Mouse (Mus musculus) midbrain, postnatal 0 days (tissue): ENCODE data around the gene Cfap161. TPM values are rescaled to one million over a fixed set of nuclear protein-coding genes. Genes with fewer than 3 reads are reported as not detected.

Experiments
- ATAC-seq: fragments of 200-750 bp; cut with Nextera tagmentation; 2 replicates; pipeline ENCODE4 v1.8.0; 2017; ENCODE audit warnings: moderate number of reproducible peaks, mild to moderate bottlenecking, moderate TSS enrichment, moderate library complexity; ENCODE audit not compliant: low FRiP score
- DNase-seq: peaks from one replicate; pipeline ENCODE4 v3.0.0-alpha.2; 2015; ENCODE audit warnings: low spot score
- H3K27ac ChIP-seq: fragments of 300-500 bp; sonication (generic); 2 replicates; pipeline ENCODE4 v1.5.1; 2014; ENCODE audit warnings: low read depth, mild to moderate bottlenecking, low read length, mixed read lengths
- H3K27me3 ChIP-seq: fragments of 300-500 bp; sonication (generic); 2 replicates; pipeline ENCODE4 v1.6.1; 2014; ENCODE audit warnings: low read length, control low read depth, mixed read lengths; ENCODE audit not compliant: insufficient read depth
- H3K36me3 ChIP-seq: fragments of 300-500 bp; sonication (generic); 2 replicates; pipeline ENCODE4 v1.6.1; 2014; ENCODE audit warnings: low read length, control low read depth, mixed read lengths; ENCODE audit not compliant: insufficient read depth
- H3K4me1 ChIP-seq: fragments of 300-500 bp; sonication (generic); 2 replicates; pipeline ENCODE4 v1.6.1; 2014; ENCODE audit warnings: mild to moderate bottlenecking, control low read depth, antibody characterized with exemption, low read length, mixed read lengths; ENCODE audit not compliant: insufficient read depth
- H3K4me2 ChIP-seq: fragments of 300-500 bp; sonication (generic); 2 replicates; pipeline ENCODE4 v1.6.1; 2014; ENCODE audit warnings: low read depth, mild to moderate bottlenecking, low read length, mixed read lengths; ENCODE audit not compliant: poor library complexity, severe bottlenecking
- H3K4me3 ChIP-seq: fragments of 300-500 bp; sonication (generic); 2 replicates; pipeline ENCODE4 v1.5.1; 2014; ENCODE audit warnings: low read depth, mild to moderate bottlenecking, low read length, moderate library complexity
- H3K9ac ChIP-seq: fragments of 300-500 bp; sonication (generic); replicated peaks from 2 replicates; pipeline ENCODE4 v1.6.1; 2014; ENCODE audit warnings: mild to moderate bottlenecking, low read length, moderate library complexity, mixed read lengths; ENCODE audit not compliant: poor library complexity, severe bottlenecking
- H3K9me3 ChIP-seq: fragments of 300-500 bp; sonication (generic); 2 replicates; pipeline ENCODE4 v1.6.1; 2016; ENCODE audit warnings: low read length, control low read depth
- CTCF ChIP-seq: IDR thresholded peaks from 2 replicates; pipeline ENCODE4 v1.5.1; 2016; ENCODE audit warnings: antibody characterized with exemption, mild to moderate bottlenecking
- WGBS: fragments of 180-500 bp; shearing (Covaris S2); extraction: QIAGEN DNeasy Blood & Tissue Kit; methylation state at CpG from one replicate; pipeline ENCODE4 v1.1.7; 2014; 5-methylcytosine and 5-hydroxymethylcytosine counted together
- polyA plus RNA-seq: library from polyadenylated mRNA; unstranded; fragments of >200 nt; fragmentation: Nextera tagmentation; extraction: Ambion mirVana; gene quantifications from 2 replicates; pipeline ENCODE4 v1.2.1, GENCODE M21; 2015
- total RNA-seq: library from RNA; depleted of rRNA; stranded (reverse); fragments of >200 nt; gene quantifications from 2 replicates; pipeline ENCODE4 v1.2.3, GENCODE M21; 2014

Gene Cfap161
- total and polyA plus RNA-seq, 2 experiments from 2014 or later: 2.1 to 2.3 TPM

DNA sequence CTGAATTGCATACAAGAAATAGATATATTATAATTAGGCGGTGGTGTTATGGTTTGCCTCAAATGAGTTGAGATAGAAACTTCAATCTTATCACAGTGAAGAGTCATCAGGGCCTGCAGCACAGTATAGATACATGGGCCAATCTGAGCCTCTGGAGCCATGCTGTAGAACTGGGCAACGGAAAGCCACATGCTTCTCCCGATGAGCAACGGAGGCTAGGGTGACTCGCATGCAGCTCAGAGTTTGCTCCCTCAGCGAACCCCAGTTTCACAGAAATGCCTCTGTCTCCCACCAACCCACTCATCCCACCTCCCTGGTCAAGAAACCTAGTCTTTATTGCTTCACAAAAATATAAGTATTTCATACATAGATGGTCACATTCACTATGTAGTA, 6.8 kb upstream of the Cfap161 start:
- Histone ChIP-seq H3K9ac (no peak overlapping the region), H3K4me2 (no peak overlapping the region), H3K9me3 (no peaks in the 10 kb centered on the region), H3K27me3 (no peaks in the 10 kb centered on the region), H3K36me3 (no peaks in the 10 kb centered on the region), H3K4me1 (no peaks in the 10 kb centered on the region), H3K27ac (no peak overlapping the region), H3K4me3 (no peak overlapping the region)
- 97% methylated on average over 6 of the region's 6 CpGs for WGBS
- DNase-seq (no peak), ATAC-seq (no peak)
- no peak for TF ChIP-seq CTCF

DNA sequence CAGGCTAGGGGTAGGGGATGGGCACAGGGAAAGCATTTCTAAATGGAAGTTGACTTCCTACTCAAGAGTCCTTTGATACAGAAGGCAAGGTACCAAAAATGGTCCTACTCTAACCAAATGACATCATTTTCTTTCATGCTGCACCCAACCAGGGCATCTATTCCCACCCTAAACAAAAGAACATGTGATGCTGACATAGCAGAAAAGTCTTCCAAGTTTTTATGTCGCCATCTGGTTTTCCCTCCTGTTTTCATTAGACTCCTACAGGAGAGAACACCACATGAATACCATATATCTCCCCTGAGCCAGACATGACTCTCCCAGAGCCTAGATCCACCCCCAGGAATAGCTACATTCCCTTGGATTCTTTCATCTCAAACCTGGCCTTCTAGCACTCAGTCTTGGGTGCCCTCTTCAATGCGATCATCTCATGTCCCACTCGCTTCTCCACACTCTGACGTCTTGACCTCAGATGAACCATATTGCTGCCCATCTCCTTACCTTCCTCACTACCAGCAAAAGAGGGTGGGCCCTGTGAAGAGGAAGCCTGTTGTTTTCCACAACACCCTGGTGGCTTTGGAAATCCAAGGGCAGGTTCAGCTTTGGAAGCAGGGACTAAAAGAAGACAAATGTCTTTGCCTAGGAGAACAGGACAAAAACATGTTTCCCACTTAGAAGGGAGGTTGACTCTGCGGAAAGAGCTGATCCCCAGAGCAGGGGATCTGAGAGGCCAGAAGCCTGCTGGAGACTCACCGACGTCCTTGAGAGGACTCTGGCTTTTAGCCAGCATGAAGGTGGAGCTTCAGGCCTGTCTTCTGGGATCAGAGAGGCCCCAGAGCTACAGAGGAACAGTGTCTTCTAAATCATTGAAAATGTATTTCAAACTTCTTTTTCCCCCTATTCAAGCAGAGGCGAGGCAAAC, 6.1 kb upstream of the Cfap161 start:
- Histone ChIP-seq H3K36me3 (no peaks in the 10 kb centered on the region), H3K4me1 (no peaks in the 10 kb centered on the region), H3K27me3 (no peaks in the 10 kb centered on the region), H3K4me3 (no peak overlapping the region), H3K27ac (no peak overlapping the region), H3K9ac (no peak overlapping the region), H3K9me3 (no peaks in the 10 kb centered on the region), H3K4me2 (no peak overlapping the region)
- WGBS: 76% methylated on average over 8 of the region's 8 CpGs
- DNase-seq: no peak
- no peak for ATAC-seq
- no peak for TF ChIP-seq CTCF

DNA sequence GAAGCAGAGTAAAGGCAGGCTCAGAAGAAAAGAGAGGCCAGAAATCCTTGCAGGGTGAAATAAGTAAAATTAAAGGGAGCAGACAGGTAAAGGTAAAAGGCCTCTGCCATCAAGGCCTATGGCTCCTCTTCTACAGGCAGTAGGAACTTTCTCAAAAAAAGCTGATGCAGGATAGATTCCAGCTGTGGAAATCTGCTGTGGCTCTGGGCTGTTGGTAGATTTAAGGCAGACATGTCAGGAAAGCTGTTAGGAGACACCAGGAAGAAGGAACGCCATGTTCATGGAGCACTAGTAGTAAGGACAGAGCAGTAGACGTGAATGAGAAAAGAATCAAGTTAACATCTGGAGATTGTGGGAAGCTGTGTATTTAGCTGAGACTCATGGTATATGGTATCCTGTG, 5.4 kb upstream of the Cfap161 start:
- DNase-seq (no peak), ATAC-seq (no peak)
- Histone ChIP-seq H3K9me3 (no peaks in the 10 kb centered on the region), H3K27ac (no peak overlapping the region), H3K27me3 (no peaks in the 10 kb centered on the region), H3K4me3 (no peak overlapping the region), H3K4me2 (no peak overlapping the region), H3K36me3 (no peaks in the 10 kb centered on the region), H3K4me1 (no peaks in the 10 kb centered on the region), H3K9ac (no peak overlapping the region)
- TF ChIP-seq CTCF: no peak
- WGBS: 100% methylated on average over 2 of the region's 2 CpGs

DNA sequence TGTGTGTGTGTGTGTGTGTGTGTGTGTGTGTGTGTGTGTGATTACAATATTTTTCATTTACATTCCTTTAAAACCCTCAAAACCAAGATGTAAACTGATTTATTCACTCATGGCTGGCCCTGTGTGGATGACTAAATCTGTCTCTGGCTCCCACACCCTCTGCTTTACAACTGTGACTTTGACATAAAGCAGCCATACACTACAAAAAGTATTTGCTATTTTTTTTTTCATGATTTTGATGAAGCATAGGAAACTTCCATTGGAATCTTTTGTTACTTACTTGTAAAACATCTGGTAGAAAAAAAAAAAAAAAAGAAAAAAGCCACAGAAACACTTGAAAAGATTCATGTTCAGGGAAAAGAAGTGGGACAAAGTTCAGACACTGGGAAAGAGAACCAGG, 3.3 kb upstream of the Cfap161 start:
- Histone ChIP-seq H3K4me1 (no peaks in the 10 kb centered on the region), H3K9ac (no peak overlapping the region), H3K36me3 (no peaks in the 10 kb centered on the region), H3K27me3 (no peaks in the 10 kb centered on the region), H3K27ac (no peak overlapping the region), H3K4me3 (no peak overlapping the region), H3K9me3 (no peaks in the 10 kb centered on the region), H3K4me2 (no peak overlapping the region)
- no peak for TF ChIP-seq CTCF
- ATAC-seq (no peak), DNase-seq (no peak)

DNA sequence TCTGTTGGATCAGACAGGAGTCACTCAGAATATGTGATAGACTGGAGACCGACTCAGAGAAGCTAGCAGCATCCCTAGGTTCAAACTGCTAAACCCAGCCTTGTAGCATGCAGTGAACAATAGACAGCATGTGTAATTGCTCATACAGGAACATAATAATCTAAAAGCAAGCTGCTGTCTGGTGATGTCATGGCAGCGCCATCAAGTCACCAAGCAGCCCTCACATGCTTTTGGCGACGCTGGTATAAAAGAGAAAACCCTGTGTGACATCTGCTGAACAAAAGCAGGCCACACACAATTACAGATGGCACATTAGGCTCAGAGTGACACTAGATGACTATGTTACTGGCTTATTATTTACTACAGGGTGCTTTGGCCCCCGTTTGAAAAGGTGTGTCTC, 1.5 kb upstream of the Cfap161 start:
- no peak overlapping the region for H3K9ac ChIP-seq
- ATAC-seq: no peak
- H3K27ac ChIP-seq: no peak overlapping the region
- TF ChIP-seq CTCF: no peak
- H3K4me2 ChIP-seq: no peak overlapping the region
- H3K4me3 ChIP-seq: no peak overlapping the region
- H3K4me1 ChIP-seq: no peaks in the 10 kb centered on the region
- no peaks in the 10 kb centered on the region for H3K9me3 ChIP-seq
- no peaks in the 10 kb centered on the region for H3K36me3 ChIP-seq
- DNase-seq: no peak
- 45% methylated on average over 5 of the region's 5 CpGs for WGBS
- H3K27me3 ChIP-seq: no peaks in the 10 kb centered on the region

DNA sequence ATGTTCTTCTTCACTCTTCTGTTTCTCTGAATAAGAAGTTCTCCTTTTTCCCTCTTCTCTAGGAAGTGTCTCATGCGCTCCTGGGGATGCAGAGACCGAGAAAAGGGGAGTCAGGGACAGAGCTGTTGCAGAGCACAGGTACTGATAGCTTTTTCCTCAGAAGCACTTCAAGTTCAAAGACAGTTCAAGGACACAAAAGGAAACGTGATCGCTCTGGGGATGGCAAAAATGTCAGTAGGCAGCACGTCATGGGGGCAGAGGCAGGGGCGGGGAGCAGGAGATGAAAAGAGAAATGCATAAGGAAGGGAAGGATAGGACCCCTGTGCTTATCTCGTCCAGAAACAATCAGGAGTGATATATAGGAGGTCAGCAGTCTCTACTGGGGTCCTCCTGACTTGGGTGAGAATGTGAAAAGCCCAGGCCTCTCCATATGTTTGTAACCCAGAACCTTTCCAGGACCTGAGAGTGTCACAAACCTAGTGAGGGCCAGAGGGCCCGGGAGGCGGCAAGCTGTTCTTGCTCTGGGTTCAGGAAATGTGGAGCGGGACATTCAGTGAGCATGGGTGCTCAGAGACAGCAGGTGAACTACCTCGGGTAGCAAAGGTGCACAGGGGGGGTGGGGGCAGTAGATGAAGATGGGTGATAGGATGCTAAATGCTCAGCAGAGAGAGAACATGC, 535 bp downstream of the Cfap161 start:
- Histone ChIP-seq H3K27me3 (no peaks in the 10 kb centered on the region), H3K27ac (no peak overlapping the region), H3K4me2 (peak overlapping the region; percentile 45), H3K9me3 (no peaks in the 10 kb centered on the region), H3K4me1 (no peaks in the 10 kb centered on the region), H3K9ac (no peak overlapping the region), H3K4me3 (no peak overlapping the region), H3K36me3 (no peaks in the 10 kb centered on the region)
- 47% methylated on average over 11 of the region's 11 CpGs for WGBS
- TF ChIP-seq CTCF: no peak
- no peak for DNase-seq
- ATAC-seq: 0 out of 2 replicates have a peak, but pooled peaks have one; percentile 21
